Mouse (Mus musculus) adrenal gland, postnatal 14 days (tissue): ENCODE measurements at regions not wholly inside any gene's neighbourhood (a gene's known extent, or its start where the extent isn't known, plus 50 kb on each side); places are given as distances from the start of the nearest gene placed in this dataset.

ENCODE experiments used
- DNase-seq: peaks from one replicate; pipeline ENCODE4 v3.0.0; 2021; ENCODE audit warnings: mixed read lengths

GRCm38 (mm10) chr13:52017598-52018190 is 171.2 kb downstream of the Gadd45g start:
- DNase-seq, result peak; percentile 59

GRCm38 (mm10) chr13:52019647-52020046 is 173.2 kb downstream of the Gadd45g start:
- DNase-seq, result no peak

GRCm38 (mm10) chr13:52021150-52021549 is 174.7 kb downstream of the Gadd45g start:
- peak; percentile 70 for DNase-seq

GRCm38 (mm10) chr13:52021828-52022227 is 175.3 kb downstream of the Gadd45g start:
- peak; percentile 30 for DNase-seq

- DNase-seq, result no peak
Observed at GRCm38 (mm10) chr13:52022529-52022928, 176.1 kb downstream of the Gadd45g start.

- DNase-seq, result peak; percentile 87
Observed at GRCm38 (mm10) chr13:52024349-52024748, 177.9 kb downstream of the Gadd45g start.

- peak; percentile 85 for DNase-seq
Observed at GRCm38 (mm10) chr13:52024832-52025481, 178.5 kb downstream of the Gadd45g start.

- peak; percentile 78 for DNase-seq
Observed at GRCm38 (mm10) chr13:52025482-52025848, 179.0 kb downstream of the Gadd45g start.

GRCm38 (mm10) chr13:52026291-52026690 is 179.8 kb downstream of the Gadd45g start:
- DNase-seq, result no peak

GRCm38 (mm10) chr13:52029868-52030422 is 183.5 kb downstream of the Gadd45g start:
- DNase-seq, result peak; percentile 3

- DNase-seq, result no peak
Observed at GRCm38 (mm10) chr13:52031465-52031864, 185.0 kb downstream of the Gadd45g start.

- DNase-seq, result peak; percentile 50
Observed at GRCm38 (mm10) chr13:52035731-52036130, 189.3 kb downstream of the Gadd45g start.

- no peak for DNase-seq
Observed at GRCm38 (mm10) chr13:52036351-52036750, 189.9 kb downstream of the Gadd45g start.

- DNase-seq, result peak; percentile 72
Observed at GRCm38 (mm10) chr13:52037218-52037617, 190.7 kb downstream of the Gadd45g start.

GRCm38 (mm10) chr13:52041467-52042421 is 195.3 kb downstream of the Gadd45g start:
- peak; percentile 65 for DNase-seq

GRCm38 (mm10) chr13:52042867-52043266 is 196.4 kb downstream of the Gadd45g start:
- no peak for DNase-seq

GRCm38 (mm10) chr13:52043916-52044315 is 197.4 kb downstream of the Gadd45g start:
- no peak for DNase-seq

- DNase-seq, result no peak
Observed at GRCm38 (mm10) chr13:52045349-52045748, 198.9 kb downstream of the Gadd45g start.

- DNase-seq, result no peak
Observed at GRCm38 (mm10) chr13:52046020-52046419, 199.5 kb downstream of the Gadd45g start.

- no peak for DNase-seq
Observed at GRCm38 (mm10) chr13:52046700-52047099, 200.2 kb downstream of the Gadd45g start.

- DNase-seq, result no peak
Observed at GRCm38 (mm10) chr13:52047937-52048336, 201.5 kb downstream of the Gadd45g start.

GRCm38 (mm10) chr13:52048777-52049176 is 202.3 kb downstream of the Gadd45g start:
- no peak for DNase-seq

- DNase-seq, result no peak
Observed at GRCm38 (mm10) chr13:52049249-52049648, 202.8 kb downstream of the Gadd45g start.
